Mouse (Mus musculus) liver, adult 2 months (tissue): ENCODE results near the gene Ndufc2.

Source experiments
- CTCF ChIP-seq: fragments of 200-500 bp; IDR thresholded peaks from 2 replicates; pipeline ENCODE4 v1.5.1; 2011; ENCODE audit warnings: low read depth, low read length, control low read depth
- POLR2A ChIP-seq: fragments of 200-500 bp; IDR thresholded peaks from 2 replicates; pipeline ENCODE4 v1.6.1; 2011; ENCODE audit warnings: low read length, control low read depth; ENCODE audit not compliant: insufficient read depth; ENCODE audit errors: extremely low read depth

GRCm38 (mm10) chr7:97380500-97381123 is 19.2 kb upstream of the Ndufc2 start:
- TF ChIP-seq POLR2A (no peak), CTCF (no peak)
